Mouse (Mus musculus): Measurements from ENCODE around the gene Zcchc8. TPM values are rescaled to one million over a fixed set of nuclear protein-coding genes. Genes with fewer than 3 reads are reported as not detected.

Zcchc8 gene
- polyA plus RNA-seq, 1 experiment from 2014 or later = 27.1 TPM

- Histone ChIP-seq H3K9me3 (ENCODE audit: control insufficient read depth) (no peaks in the 10 kb centered on the region), H3K4me2 (replicated peaks; ENCODE audit: low read depth) (no peak overlapping the region), H3K27ac (ENCODE audit: low read depth, low read length) (no peak overlapping the region), H3K4me1 (replicated peaks; ENCODE audit: control insufficient read depth, insufficient read depth, low read length) (no peaks in the 10 kb centered on the region), H3K27me3 (replicated peaks; ENCODE audit: control insufficient read depth, insufficient read depth, low read length) (no peaks in the 10 kb centered on the region), H3K9ac (ENCODE audit: low read depth, low read length) (no peak overlapping the region), H3K36me3 (ENCODE audit: control insufficient read depth, insufficient read depth) (peaks cover 20% of the 10 kb centered on the region), H3K4me3 (ENCODE audit: low read depth, low read length) (no peak overlapping the region)
- TF ChIP-seq CTCF (IDR thresholded peaks at IDR 0.05; ENCODE audit: low read depth) = no peak
- 82% methylated on average over 11 of the region's 11 CpGs for WGBS
- ATAC-seq = no peak
These were observed 67.6 kb downstream of the Zcchc8 start for GRCm38 (mm10) chr5:123653287-123653801.

- H3K36me3 ChIP-seq (ENCODE audit: control insufficient read depth, insufficient read depth) = peaks cover 38% of the 10 kb centered on the region
- H3K4me1 ChIP-seq (replicated peaks; ENCODE audit: control insufficient read depth, insufficient read depth, low read length) = no peaks in the 10 kb centered on the region
- H3K27ac ChIP-seq (ENCODE audit: low read depth, low read length) = no peak overlapping the region
- no peak overlapping the region for H3K4me3 ChIP-seq (ENCODE audit: low read depth, low read length)
- no peaks in the 10 kb centered on the region for H3K27me3 ChIP-seq (replicated peaks; ENCODE audit: control insufficient read depth, insufficient read depth, low read length)
- ATAC-seq = no peak
- no peak overlapping the region for H3K4me2 ChIP-seq (replicated peaks; ENCODE audit: low read depth)
- H3K9ac ChIP-seq (ENCODE audit: low read depth, low read length) = no peak overlapping the region
- WGBS = 46% methylated on average over 2 of the region's 2 CpGs
- no peaks in the 10 kb centered on the region for H3K9me3 ChIP-seq (ENCODE audit: control insufficient read depth)
- TF ChIP-seq CTCF (IDR thresholded peaks at IDR 0.05; ENCODE audit: low read depth) = peak; percentile 47
These were observed 70.1 kb downstream of the Zcchc8 start for GRCm38 (mm10) chr5:123650825-123651224.

Other genes starting within 250 kb of the Zcchc8 start
- not detected in 2 replicates for gene Lrrc43, start 231.8 kb downstream of the Zcchc8 start, polyA plus RNA-seq (2015; fragmentation: Nextera tagmentation; extraction: Ambion mirVana)
- not detected in 2 replicates for gene Il31, start 231.6 kb downstream of the Zcchc8 start, polyA plus RNA-seq (2015; fragmentation: Nextera tagmentation; extraction: Ambion mirVana)
- 0.20 TPM in 1 of 2 replicates, not detected in the other for gene B3gnt4, start 210.6 kb downstream of the Zcchc8 start, polyA plus RNA-seq (2015; fragmentation: Nextera tagmentation; extraction: Ambion mirVana)
- 52.9 and 57.0 TPM in 2 replicates for gene Diablo, start 196.9 kb downstream of the Zcchc8 start, polyA plus RNA-seq (2015; fragmentation: Nextera tagmentation; extraction: Ambion mirVana)
- gene Gm49027, start 195.6 kb downstream of the Zcchc8 start, polyA plus RNA-seq (2015; fragmentation: Nextera tagmentation; extraction: Ambion mirVana) = 9.6 and 10.5 TPM in 2 replicates
- gene Vps33a, start 148.1 kb downstream of the Zcchc8 start, polyA plus RNA-seq (2015; fragmentation: Nextera tagmentation; extraction: Ambion mirVana) = 15.9 and 17.7 TPM in 2 replicates
- gene Clip1, start 36.5 kb downstream of the Zcchc8 start, polyA plus RNA-seq (2015; fragmentation: Nextera tagmentation; extraction: Ambion mirVana) = 15.7 and 17.7 TPM in 2 replicates
- 65.2 and 68.7 TPM in 2 replicates for gene Rsrc2, start 28.3 kb upstream of the Zcchc8 start, polyA plus RNA-seq (2015; fragmentation: Nextera tagmentation; extraction: Ambion mirVana)
- gene Kntc1, start 28.6 kb upstream of the Zcchc8 start, polyA plus RNA-seq (2015; fragmentation: Nextera tagmentation; extraction: Ambion mirVana) = 4.5 and 5.0 TPM in 2 replicates
- 0.16 and 0.30 TPM in 2 replicates for gene Hcar2, start 144.4 kb upstream of the Zcchc8 start, polyA plus RNA-seq (2015; fragmentation: Nextera tagmentation; extraction: Ambion mirVana)
- gene Hcar1, start 158.9 kb upstream of the Zcchc8 start, polyA plus RNA-seq (2015; fragmentation: Nextera tagmentation; extraction: Ambion mirVana) = 1.4 TPM in 2 replicates
- 82.7 and 89.1 TPM in 2 replicates for gene Denr, start 186.1 kb upstream of the Zcchc8 start, polyA plus RNA-seq (2015; fragmentation: Nextera tagmentation; extraction: Ambion mirVana)
- gene Gm43518, start 206.3 kb upstream of the Zcchc8 start, polyA plus RNA-seq (2015; fragmentation: Nextera tagmentation; extraction: Ambion mirVana) = 0.35 and 0.41 TPM in 2 replicates
- gene Ccdc62, start 209.6 kb upstream of the Zcchc8 start, polyA plus RNA-seq (2015; fragmentation: Nextera tagmentation; extraction: Ambion mirVana) = 3.8 and 4.0 TPM in 2 replicates

Measured in intestine, postnatal 0 days (tissue).